In genomic region chr6:11926082-11926595, GRCm38 (mm10) we compare ENCODE assay signal across 8 mouse cellular contexts. TPM values are rescaled to one million over a fixed set of nuclear protein-coding genes. Genes with fewer than 3 reads are reported as not detected.
DNase-seq lines count a peak whose midpoint lies in the region; ATAC-seq and TF ChIP-seq lines count a peak whose summit lies in the region.

No protein-coding gene starts in this region.

- H3K9ac ChIP-seq in intestine, embryonic 16.5 days (ENCODE audit: low read depth, low read length): peak overlapping the region; percentile 98
- H3K9ac ChIP-seq in liver, embryonic 11.5 days (ENCODE audit: low read depth, low read length): peak overlapping the region; percentile 87
- peak overlapping the region; percentile 100 for H3K9ac ChIP-seq in stomach, embryonic 16.5 days (ENCODE audit: low read length)

- peak overlapping the region; percentile 73 for H3K4me2 ChIP-seq in intestine, embryonic 16.5 days (ENCODE audit: low read depth, low read length)
- H3K4me2 ChIP-seq in liver, embryonic 11.5 days: peak overlapping the region; percentile 79
- H3K4me2 ChIP-seq in myocyte (ENCODE audit: low read depth): peak overlapping the region; percentile 87
- H3K4me2 ChIP-seq in stomach, embryonic 16.5 days (ENCODE audit: low read depth, low read length): peak overlapping the region; percentile 62

- H3ac ChIP-seq in myocyte (ENCODE audit: control insufficient read depth, insufficient read length): peak overlapping the region; percentile 85

- no peaks in the 10 kb centered on the region for H3K27me3 ChIP-seq in intestine, embryonic 16.5 days (replicated peaks; ENCODE audit: control insufficient read depth, insufficient read depth, low read length)
- no peaks in the 10 kb centered on the region for H3K27me3 ChIP-seq in liver, embryonic 11.5 days (replicated peaks; ENCODE audit: control insufficient read depth, insufficient read depth, low read length)
- no peaks in the 10 kb centered on the region for H3K27me3 ChIP-seq in myocyte (ENCODE audit: control insufficient read depth, insufficient read depth, insufficient read length)
- no peaks in the 10 kb centered on the region for H3K27me3 ChIP-seq in stomach, embryonic 16.5 days (ENCODE audit: control insufficient read depth, insufficient read depth, low read length)

- peak overlapping the region; percentile 85 for H3K4me3 ChIP-seq in intestine, embryonic 16.5 days (ENCODE audit: low read length)
- H3K4me3 ChIP-seq in liver, embryonic 11.5 days (ENCODE audit: low read depth, low read length): peak overlapping the region; percentile 83
- H3K4me3 ChIP-seq in myocyte: peak overlapping the region; percentile 85
- H3K4me3 ChIP-seq in stomach, embryonic 16.5 days (replicated peaks; ENCODE audit: low read length): peak overlapping the region; percentile 73

- peaks cover 39% of the 10 kb centered on the region for H3K79me2 ChIP-seq in myocyte (ENCODE audit: control insufficient read depth, insufficient read depth)

- peak; percentile 56 for ATAC-seq in frontal cortex, adult (ENCODE audit: low TSS enrichment)
- peak; percentile 87 for ATAC-seq in intestine, embryonic 16.5 days
- ATAC-seq in liver, embryonic 11.5 days (replicated peaks; ENCODE audit: low FRiP score): peak; percentile 76
- peak; percentile 81 for ATAC-seq in stomach, embryonic 16.5 days (ENCODE audit: insufficient read depth, low FRiP score)

- no peaks in the 10 kb centered on the region; the same call in none of the 2 replicates for H3K36me3 ChIP-seq in intestine, embryonic 16.5 days (ENCODE audit: control insufficient read depth, insufficient read depth, low read length)
- H3K36me3 ChIP-seq in liver, embryonic 11.5 days (ENCODE audit: control insufficient read depth, insufficient read depth, low read length): no peaks in the 10 kb centered on the region; the same call in 1 of the 2 replicates
- H3K36me3 ChIP-seq in myocyte (ENCODE audit: control insufficient read depth, insufficient read depth): no peaks in the 10 kb centered on the region
- H3K36me3 ChIP-seq in stomach, embryonic 16.5 days (ENCODE audit: control insufficient read depth, insufficient read depth, low read length): peaks cover 6% of the 10 kb centered on the region; the same call in 1 of the 2 replicates

- peaks cover 3% of the 10 kb centered on the region; the same call in 1 of the 2 replicates for H3K4me1 ChIP-seq in intestine, embryonic 16.5 days (ENCODE audit: control insufficient read depth, insufficient read depth, low read length)
- peaks cover 10% of the 10 kb centered on the region for H3K4me1 ChIP-seq in liver, embryonic 11.5 days (replicated peaks; ENCODE audit: control insufficient read depth, insufficient read depth, low read length)
- peaks cover 8% of the 10 kb centered on the region for H3K4me1 ChIP-seq in stomach, embryonic 16.5 days (ENCODE audit: control insufficient read depth, insufficient read depth, low read length)

- peak; percentile 4 for DNase-seq in kidney, adult 11 months
- no peak for DNase-seq in kidney, adult 18-20 months
- peak; percentile 42 for DNase-seq in cerebellum, adult 9-11 months
- peak; percentile 66 for DNase-seq in liver, embryonic 11.5 days (ENCODE audit: low spot score)

- H3K27ac ChIP-seq in intestine, embryonic 16.5 days (ENCODE audit: low read length): peak overlapping the region; percentile 94
- H3K27ac ChIP-seq in liver, embryonic 11.5 days (ENCODE audit: low read depth, low read length): peak overlapping the region; percentile 94
- peak overlapping the region; percentile 95 for H3K27ac ChIP-seq in stomach, embryonic 16.5 days (ENCODE audit: low read length)

- WGBS in intestine, embryonic 16.5 days: under 1% methylated on average over 37 of the region's 40 CpGs
- WGBS in liver, embryonic 11.5 days: under 1% methylated on average over 40 of the region's 40 CpGs
- 0% methylated on average over 40 of the region's 40 CpGs for WGBS in stomach, embryonic 16.5 days

- TF ChIP-seq POLR2A in myocyte (IDR thresholded peaks at IDR 0.05; ENCODE audit: insufficient read length, low read depth): peak; percentile 47

- no peaks in the 10 kb centered on the region for H3K9me3 ChIP-seq in intestine, embryonic 16.5 days (ENCODE audit: control insufficient read depth, low read length)
- no peaks in the 10 kb centered on the region for H3K9me3 ChIP-seq in liver, embryonic 11.5 days (ENCODE audit: control insufficient read depth, low read length)
- no peaks in the 10 kb centered on the region for H3K9me3 ChIP-seq in stomach, embryonic 16.5 days (replicated peaks; ENCODE audit: control insufficient read depth, low read length)

TF ChIP-seq in myocyte, 11 proteins besides CTCF, POLR2A, EP300 and RAD21:
- TF ChIP-seq POLR2AphosphoS2 (IDR thresholded peaks at IDR 0.05; ENCODE audit: insufficient read length, low read depth) (no peak), E2F4 (IDR thresholded peaks at IDR 0.05; ENCODE audit: insufficient read depth) (no peak), SRF (IDR thresholded peaks at IDR 0.05; ENCODE audit: control insufficient read depth, insufficient read length, low read depth) (no peak)

RNA-seq across cellular contexts. Expression of gene Phf14, which starts 18.5 kb away (rescaled TPM):
- 36.2 and 38.5 TPM in 2 replicates for polyA plus RNA-seq in intestine, embryonic 16.5 days (2015; fragmentation: Nextera tagmentation; extraction: Ambion mirVana)
- 42.2 and 46.5 TPM in 2 replicates for polyA plus RNA-seq in liver, embryonic 11.5 days (2014; fragmentation: Nextera tagmentation; extraction: Ambion mirVana)
- 11.0 TPM for polyA plus RNA-seq in myocyte (2012; fragmentation: generic; extraction: Trizol)
- 44.0 and 52.9 TPM in 2 replicates for polyA plus RNA-seq in stomach, embryonic 16.5 days (2015; fragmentation: Nextera tagmentation; extraction: Ambion mirVana)

RNA-seq across cellular contexts. Expression of gene Ndufa4, which starts 18.8 kb away (rescaled TPM):
- 1,156 and 1,172 TPM in 2 replicates for polyA plus RNA-seq in intestine, embryonic 16.5 days (2015; fragmentation: Nextera tagmentation; extraction: Ambion mirVana)
- polyA plus RNA-seq in liver, embryonic 11.5 days (2014; fragmentation: Nextera tagmentation; extraction: Ambion mirVana): 761 and 792 TPM in 2 replicates
- polyA plus RNA-seq in myocyte (2012; fragmentation: generic; extraction: Trizol): 728 TPM
- polyA plus RNA-seq in stomach, embryonic 16.5 days (2015; fragmentation: Nextera tagmentation; extraction: Ambion mirVana): 934 and 1,060 TPM in 2 replicates
